Mouse (Mus musculus): ENCODE measurements around the gene Ptcd2. TPM values are rescaled to one million over a fixed set of nuclear protein-coding genes. Genes with fewer than 3 reads are reported as not detected.
"Not testable (repeated sequence)": the region's sequence is repeated elsewhere in the genome, so short reads cannot be mapped to it uniquely, and the experiment has no call there.

Ptcd2 gene
- total RNA-seq, 2 experiments from 2014 or later = 52.6 to 74.7 TPM

- ATAC-seq (replicated peaks; ENCODE audit: low FRiP score, low TSS enrichment, poor library complexity, severe bottlenecking) = no peak
Observed at GRCm38 (mm10) chr13:99356428-99357265, 12.1 kb upstream of the Ptcd2 start.

DNA sequence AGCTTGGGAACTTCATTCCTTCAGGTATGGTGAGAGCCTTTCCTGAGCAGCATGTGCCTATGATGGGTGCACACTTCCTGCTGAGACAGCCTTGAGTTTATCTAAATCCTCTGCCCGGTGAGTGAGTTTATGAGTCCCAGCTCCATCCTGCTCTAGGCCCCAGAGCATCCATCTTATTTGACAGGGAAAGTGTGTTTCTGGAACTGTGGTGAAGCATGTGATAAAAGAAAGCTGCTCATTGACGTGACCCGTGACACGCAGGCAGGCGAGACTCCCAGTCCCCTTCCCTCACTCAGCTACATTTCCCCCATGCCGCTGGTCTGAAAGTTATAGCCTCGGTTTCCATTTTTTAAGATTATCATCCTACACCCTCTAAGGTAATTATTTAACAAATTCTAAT is 11.4 kb upstream of the Ptcd2 start:
- no peak for ATAC-seq (replicated peaks; ENCODE audit: low FRiP score, low TSS enrichment, poor library complexity, severe bottlenecking)

DNA sequence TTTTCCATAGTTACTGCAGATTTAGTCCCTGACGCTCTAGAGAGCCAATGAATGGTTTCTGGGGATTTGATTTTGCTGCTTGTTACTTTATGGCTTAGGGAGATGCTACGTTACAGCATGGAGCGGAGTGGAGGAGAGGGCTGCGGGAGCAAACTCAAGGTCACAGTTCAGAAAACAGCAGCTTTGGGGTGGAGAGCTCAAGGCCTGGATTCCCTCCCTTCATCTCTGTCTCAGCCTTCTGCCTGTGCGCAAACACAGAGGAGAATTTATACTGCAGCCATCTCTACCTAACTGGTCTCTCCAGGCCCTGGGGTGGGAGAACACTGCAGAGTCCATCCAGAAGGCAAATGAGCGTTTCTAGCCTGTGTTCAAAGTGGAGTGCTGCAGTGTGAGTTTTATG is 10.6 kb upstream of the Ptcd2 start:
- ATAC-seq (replicated peaks; ENCODE audit: low FRiP score, low TSS enrichment, poor library complexity, severe bottlenecking) = no peak

GRCm38 (mm10) chr13:99353490-99353851 is 9.0 kb upstream of the Ptcd2 start:
- ATAC-seq (replicated peaks; ENCODE audit: low FRiP score, low TSS enrichment, poor library complexity, severe bottlenecking) = peak; percentile 43

GRCm38 (mm10) chr13:99352758-99353489 is 8.4 kb upstream of the Ptcd2 start:
- peak; percentile 100 for ATAC-seq (replicated peaks; ENCODE audit: low FRiP score, low TSS enrichment, poor library complexity, severe bottlenecking)

- ATAC-seq (replicated peaks; ENCODE audit: low FRiP score, low TSS enrichment, poor library complexity, severe bottlenecking) = no peak
Observed at GRCm38 (mm10) chr13:99351596-99351995, 7.1 kb upstream of the Ptcd2 start.

DNA sequence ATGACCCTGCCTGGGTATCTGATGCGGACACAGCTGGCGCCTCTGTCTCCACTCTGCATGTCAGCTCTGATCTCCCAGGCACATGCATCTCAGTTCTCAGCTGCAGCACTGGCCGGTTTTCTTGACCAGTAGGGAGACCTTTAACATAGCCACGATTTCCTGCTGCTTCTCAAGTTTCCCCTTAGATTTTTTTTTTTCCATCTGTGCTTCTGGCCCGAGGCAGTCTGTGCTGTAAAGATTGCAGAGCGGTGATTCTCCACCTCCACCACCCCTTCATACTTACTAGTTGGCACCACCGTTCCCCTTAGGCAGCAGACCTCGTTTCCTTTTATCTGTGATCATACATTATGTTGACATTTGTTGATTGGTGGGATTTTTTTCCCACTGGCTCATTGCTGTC is 6.7 kb upstream of the Ptcd2 start:
- ATAC-seq (replicated peaks; ENCODE audit: low FRiP score, low TSS enrichment, poor library complexity, severe bottlenecking) = no peak

GRCm38 (mm10) chr13:99350009-99350408 is 5.5 kb upstream of the Ptcd2 start:
- no peak for ATAC-seq (replicated peaks; ENCODE audit: low FRiP score, low TSS enrichment, poor library complexity, severe bottlenecking)

GRCm38 (mm10) chr13:99343876-99344598 is 468 bp downstream of the Ptcd2 start:
- ATAC-seq (replicated peaks; ENCODE audit: low FRiP score, low TSS enrichment, poor library complexity, severe bottlenecking) = peak; percentile 18

- no peak for ATAC-seq (replicated peaks; ENCODE audit: low FRiP score, low TSS enrichment, poor library complexity, severe bottlenecking)
Observed at GRCm38 (mm10) chr13:99341504-99341903, 3.0 kb downstream of the Ptcd2 start.

- no peak for ATAC-seq (replicated peaks; ENCODE audit: low FRiP score, low TSS enrichment, poor library complexity, severe bottlenecking)
Observed at GRCm38 (mm10) chr13:99337510-99337909, 7.0 kb downstream of the Ptcd2 start.

DNA sequence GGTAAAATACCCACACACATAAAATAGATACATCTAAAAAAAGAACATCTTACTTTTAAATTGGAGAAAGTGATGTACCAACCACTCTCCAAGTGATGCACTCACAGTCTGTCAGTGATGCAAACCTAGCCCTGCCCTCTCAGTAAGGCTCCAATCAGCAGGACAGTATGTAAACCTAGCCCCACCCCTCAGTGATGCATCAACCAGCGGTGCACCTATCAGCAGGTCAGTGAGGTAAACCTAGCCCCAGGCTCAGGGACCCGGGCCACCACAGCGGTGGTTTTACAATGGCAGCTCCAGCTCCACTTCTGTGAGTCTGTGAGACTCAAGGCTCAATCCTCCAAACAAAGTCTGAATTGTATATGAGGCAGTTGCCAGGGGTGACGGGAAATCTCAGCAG is 13.2 kb downstream of the Ptcd2 start:
- peak; percentile 73 for ATAC-seq (replicated peaks; ENCODE audit: low FRiP score, low TSS enrichment, poor library complexity, severe bottlenecking)

GRCm38 (mm10) chr13:99324337-99324685 is 20.2 kb downstream of the Ptcd2 start:
- not testable (repeated sequence) for ATAC-seq (replicated peaks; ENCODE audit: low FRiP score, low TSS enrichment, poor library complexity, severe bottlenecking)

DNA sequence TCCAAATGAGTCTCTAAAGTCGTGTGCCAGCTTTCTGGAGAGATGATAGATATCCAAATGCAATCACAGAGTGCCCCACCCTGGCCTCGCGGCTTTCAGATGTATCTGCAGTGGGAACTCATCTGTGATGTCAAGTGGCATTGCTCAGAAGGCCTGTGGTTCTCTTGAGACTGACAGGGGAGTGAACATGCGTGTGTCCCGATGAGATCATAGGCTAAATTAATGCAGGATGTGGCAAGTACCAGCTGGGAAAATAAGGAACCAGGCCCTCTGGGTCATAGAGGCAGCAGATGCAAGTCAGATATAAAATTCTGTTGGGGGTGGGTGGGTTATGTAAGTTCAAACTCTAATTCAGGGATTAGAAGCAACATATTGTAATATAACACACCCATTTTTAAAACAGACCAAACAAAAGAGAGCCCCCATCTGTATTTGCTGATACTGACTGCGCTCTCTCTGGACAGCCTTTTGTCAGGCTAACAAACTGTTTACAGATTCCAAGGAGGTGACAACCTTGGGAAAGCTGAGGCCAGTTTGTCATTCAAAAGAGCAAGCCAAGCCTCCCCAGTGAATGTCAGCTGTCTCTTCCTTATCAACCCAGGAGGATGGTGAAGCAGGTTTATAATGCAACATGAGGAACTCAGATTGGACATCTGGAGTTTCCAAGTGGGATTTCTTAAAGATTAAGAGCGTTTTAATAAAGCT is 20.7 kb downstream of the Ptcd2 start:
- no peak for ATAC-seq (replicated peaks; ENCODE audit: low FRiP score, low TSS enrichment, poor library complexity, severe bottlenecking)

GRCm38 (mm10) chr13:99322915-99323314 is 21.6 kb downstream of the Ptcd2 start:
- ATAC-seq (replicated peaks; ENCODE audit: low FRiP score, low TSS enrichment, poor library complexity, severe bottlenecking) = not testable (repeated sequence)

DNA sequence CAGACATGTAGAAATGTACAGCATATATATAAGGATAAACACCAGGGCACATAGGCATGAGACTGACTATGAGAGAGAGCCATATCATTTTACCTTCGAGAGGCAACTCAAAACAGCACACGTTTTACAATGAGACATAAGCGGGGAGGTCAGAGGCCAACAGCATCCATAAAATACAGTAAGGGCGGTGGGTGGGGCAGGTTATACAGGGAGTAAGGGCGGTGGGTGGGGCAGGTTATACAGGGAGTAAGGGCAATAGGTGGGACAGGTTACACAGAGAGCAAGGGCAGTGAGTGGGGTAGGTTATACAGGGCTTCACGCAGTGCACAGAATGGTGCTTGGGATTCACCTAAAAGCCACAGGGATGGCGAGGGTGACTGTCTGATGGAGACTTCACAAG is 24.1 kb downstream of the Ptcd2 start:
- ATAC-seq (replicated peaks; ENCODE audit: low FRiP score, low TSS enrichment, poor library complexity, severe bottlenecking) = no peak

GRCm38 (mm10) chr13:99317058-99317457 is 27.4 kb downstream of the Ptcd2 start:
- no peak for ATAC-seq (replicated peaks; ENCODE audit: low FRiP score, low TSS enrichment, poor library complexity, severe bottlenecking)

- ATAC-seq (replicated peaks; ENCODE audit: low FRiP score, low TSS enrichment, poor library complexity, severe bottlenecking) = no peak
Observed at GRCm38 (mm10) chr13:99316366-99316765, 28.1 kb downstream of the Ptcd2 start.

GRCm38 (mm10) chr13:99314657-99315181 is 29.8 kb downstream of the Ptcd2 start:
- peak; percentile 34; the same call in 1 of the 2 replicates for ATAC-seq (replicated peaks; ENCODE audit: low FRiP score, low TSS enrichment, poor library complexity, severe bottlenecking)
